Mouse (Mus musculus): ENCODE results near the gene Tns3.

- no peak for TF ChIP-seq CTCF (IDR thresholded peaks at IDR 0.05; ENCODE audit: low read depth, low read length)
- TF ChIP-seq POLR2A (IDR thresholded peaks at IDR 0.05; ENCODE audit: extremely low read depth, insufficient read depth, low read length) = no peak
Measured at GRCm38 (mm10) chr11:8591271-8591670, 73.1 kb downstream of the Tns3 start.
